Mouse (Mus musculus): ENCODE measurements at regions not wholly inside any gene's neighbourhood (a gene's known extent, or its start where the extent isn't known, plus 50 kb on each side); places are given as distances from the start of the nearest gene placed in this dataset.
A peak's percentile ranks its signal among the peaks of the same experiment; 100 is the strongest.

DNA sequence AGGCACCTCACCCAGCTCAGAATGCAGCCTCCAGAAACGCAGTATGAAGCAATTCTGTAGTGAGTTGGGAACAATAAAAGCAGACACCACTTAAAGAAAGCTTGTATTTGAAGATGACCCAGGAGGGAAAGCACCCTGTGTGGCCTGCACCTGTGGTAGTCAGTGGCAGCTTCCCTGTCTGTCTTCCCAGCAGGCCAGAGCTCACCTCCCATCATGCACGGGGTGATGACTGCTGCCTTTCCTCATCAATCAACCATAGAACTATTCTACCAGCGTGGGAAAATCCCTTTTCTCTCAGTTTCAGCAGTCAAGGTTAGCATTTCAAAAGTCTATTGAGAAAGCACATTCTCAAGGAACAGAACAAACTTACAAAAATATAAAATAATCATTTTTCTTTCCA lies 160.0 kb downstream of the Cog6 start:
- Histone ChIP-seq H3K27me3 (ENCODE audit: insufficient read depth, low read length) (0 out of 2 replicates have a peak, but pooled peaks cover 2% of the 10 kb centered on the region), H3K9me3 (ENCODE audit: low read length) (no peaks in the 10 kb centered on the region), H3K36me3 (ENCODE audit: insufficient read depth, low read length) (no peaks in the 10 kb centered on the region), H3K4me1 (replicated peaks; ENCODE audit: low read depth, low read length) (no peaks in the 10 kb centered on the region), H3K4me3 (replicated peaks; ENCODE audit: low read length) (no peak overlapping the region)
- TF ChIP-seq POU5F1 (IDR thresholded peaks at IDR 0.05; ENCODE audit: borderline replicate concordance, low read length), result no peak
- no peak for TF ChIP-seq CTCF (conservative IDR thresholded peaks at IDR 0.05; ENCODE audit: low read length)
- no peak for TF ChIP-seq NANOG (IDR thresholded peaks at IDR 0.05; ENCODE audit: borderline replicate concordance, low read length)

- TF ChIP-seq CTCF (conservative IDR thresholded peaks at IDR 0.05; ENCODE audit: low read length) (no peak), NANOG (IDR thresholded peaks at IDR 0.05; ENCODE audit: borderline replicate concordance, low read length) (no peak)
- no peak overlapping the region for H3K4me3 ChIP-seq (replicated peaks; ENCODE audit: low read length)
- no peaks in the 10 kb centered on the region for H3K36me3 ChIP-seq (ENCODE audit: insufficient read depth, low read length)
- no peaks in the 10 kb centered on the region for H3K4me1 ChIP-seq (replicated peaks; ENCODE audit: low read depth, low read length)
- no peaks in the 10 kb centered on the region for H3K9me3 ChIP-seq (ENCODE audit: low read length)
- H3K27me3 ChIP-seq (ENCODE audit: insufficient read depth, low read length), result no peaks in the 10 kb centered on the region
Measured at GRCm38 (mm10) chr3:52854560-52854959, 162.5 kb downstream of the Cog6 start.

- no peaks in the 10 kb centered on the region for H3K9me3 ChIP-seq (ENCODE audit: low read length)
- TF ChIP-seq CTCF (conservative IDR thresholded peaks at IDR 0.05; ENCODE audit: low read length), result no peak
- no peak for TF ChIP-seq POU5F1 (IDR thresholded peaks at IDR 0.05; ENCODE audit: borderline replicate concordance, low read length)
- no peak for TF ChIP-seq NANOG (IDR thresholded peaks at IDR 0.05; ENCODE audit: borderline replicate concordance, low read length)
- H3K4me3 ChIP-seq (replicated peaks; ENCODE audit: low read length), result no peak overlapping the region
- no peaks in the 10 kb centered on the region for H3K4me1 ChIP-seq (replicated peaks; ENCODE audit: low read depth, low read length)
- H3K36me3 ChIP-seq (ENCODE audit: insufficient read depth, low read length), result no peaks in the 10 kb centered on the region
- no peaks in the 10 kb centered on the region for H3K27me3 ChIP-seq (ENCODE audit: insufficient read depth, low read length)
Measured at GRCm38 (mm10) chr3:52853126-52853525, 163.9 kb downstream of the Cog6 start.

DNA sequence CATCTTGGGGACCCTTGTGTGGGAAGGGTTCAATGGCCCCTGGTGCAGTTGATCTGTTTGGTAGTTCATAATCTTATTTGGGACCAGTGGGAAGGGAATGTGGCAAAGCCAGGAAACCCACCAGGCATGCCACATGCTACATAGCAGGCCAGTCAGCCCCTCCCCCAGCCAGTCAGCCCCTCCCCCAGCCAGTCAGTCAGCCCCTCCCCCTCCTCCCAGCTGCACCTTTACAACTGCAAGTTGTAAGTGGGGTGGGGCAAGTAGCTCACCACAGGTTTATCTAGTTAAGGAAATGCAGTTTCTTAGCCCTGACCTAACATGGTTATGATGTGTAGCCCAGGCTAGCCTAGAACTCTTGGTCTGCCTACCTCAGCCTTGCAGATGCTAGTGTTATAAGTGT lies 171.9 kb downstream of the Cog6 start:
- H3K4me1 ChIP-seq (replicated peaks; ENCODE audit: low read depth, low read length), result peaks cover 23% of the 10 kb centered on the region
- no peak for TF ChIP-seq POU5F1 (IDR thresholded peaks at IDR 0.05; ENCODE audit: borderline replicate concordance, low read length)
- no peak for TF ChIP-seq NANOG (IDR thresholded peaks at IDR 0.05; ENCODE audit: borderline replicate concordance, low read length)
- TF ChIP-seq CTCF (conservative IDR thresholded peaks at IDR 0.05; ENCODE audit: low read length), result no peak
- peaks cover 4% of the 10 kb centered on the region for H3K27me3 ChIP-seq (ENCODE audit: insufficient read depth, low read length)
- no peaks in the 10 kb centered on the region for H3K9me3 ChIP-seq (ENCODE audit: low read length)
- H3K4me3 ChIP-seq (replicated peaks; ENCODE audit: low read length), result no peak overlapping the region
- H3K36me3 ChIP-seq (ENCODE audit: insufficient read depth, low read length), result no peaks in the 10 kb centered on the region

GRCm38 (mm10) chr3:52843998-52844397 lies 173.0 kb downstream of the Cog6 start:
- no peaks in the 10 kb centered on the region for H3K36me3 ChIP-seq (ENCODE audit: insufficient read depth, low read length)
- TF ChIP-seq POU5F1 (IDR thresholded peaks at IDR 0.05; ENCODE audit: borderline replicate concordance, low read length) (no peak), NANOG (IDR thresholded peaks at IDR 0.05; ENCODE audit: borderline replicate concordance, low read length) (no peak), CTCF (conservative IDR thresholded peaks at IDR 0.05; ENCODE audit: low read length) (peak; percentile 82)
- peaks cover 29% of the 10 kb centered on the region for H3K4me1 ChIP-seq (replicated peaks; ENCODE audit: low read depth, low read length)
- H3K9me3 ChIP-seq (ENCODE audit: low read length), result no peaks in the 10 kb centered on the region
- no peak overlapping the region for H3K4me3 ChIP-seq (replicated peaks; ENCODE audit: low read length)
- H3K27me3 ChIP-seq (ENCODE audit: insufficient read depth, low read length), result peaks cover 4% of the 10 kb centered on the region

DNA sequence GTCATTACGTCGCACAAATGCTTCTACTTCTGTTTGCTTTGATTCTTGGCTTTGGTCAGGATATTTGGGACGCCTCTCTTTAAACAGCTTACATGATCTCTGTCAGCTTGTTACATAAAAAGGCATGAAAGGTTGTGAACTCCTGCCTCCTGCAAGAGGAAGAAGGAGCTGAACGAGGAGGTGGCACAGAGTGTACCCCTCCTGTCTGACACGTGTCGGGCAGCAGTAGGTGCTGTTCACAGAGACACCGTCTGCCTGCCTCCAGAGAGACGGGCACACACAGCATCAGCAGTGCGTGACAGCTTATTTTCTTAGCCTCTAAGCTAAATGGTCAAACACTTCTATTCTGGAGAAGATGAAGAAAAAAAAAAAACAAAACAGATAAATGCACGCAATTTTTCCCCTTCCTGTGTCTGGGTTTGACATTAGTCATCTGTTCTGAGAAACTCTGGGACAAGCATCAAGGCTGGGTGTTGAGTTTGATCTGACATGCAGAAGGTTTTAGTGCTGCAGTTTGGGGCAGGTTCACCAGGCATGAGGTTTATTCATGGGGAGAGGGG lies 174.1 kb downstream of the Cog6 start:
- TF ChIP-seq POU5F1 (IDR thresholded peaks at IDR 0.05; ENCODE audit: borderline replicate concordance, low read length), result no peak
- TF ChIP-seq CTCF (conservative IDR thresholded peaks at IDR 0.05; ENCODE audit: low read length), result no peak

GRCm38 (mm10) chr3:52840160-52840953 lies 176.7 kb downstream of the Cog6 start:
- no peaks in the 10 kb centered on the region for H3K36me3 ChIP-seq (ENCODE audit: insufficient read depth, low read length)
- H3K9me3 ChIP-seq (ENCODE audit: low read length), result peaks cover 2% of the 10 kb centered on the region; the same call in 1 of the 2 replicates
- TF ChIP-seq POU5F1 (IDR thresholded peaks at IDR 0.05; ENCODE audit: borderline replicate concordance, low read length) (no peak), NANOG (IDR thresholded peaks at IDR 0.05; ENCODE audit: borderline replicate concordance, low read length) (no peak), CTCF (conservative IDR thresholded peaks at IDR 0.05; ENCODE audit: low read length) (no peak)
- peaks cover 4% of the 10 kb centered on the region for H3K27me3 ChIP-seq (ENCODE audit: insufficient read depth, low read length)
- H3K4me1 ChIP-seq (replicated peaks; ENCODE audit: low read depth, low read length), result peaks cover 28% of the 10 kb centered on the region
- no peak overlapping the region for H3K4me3 ChIP-seq (replicated peaks; ENCODE audit: low read length)

More for the DNA sequence above, 174.1 kb downstream of the Cog6 start:
- H3K4me1 ChIP-seq (replicated peaks; ENCODE audit: low read depth, low read length), result peaks cover 29% of the 10 kb centered on the region
- H3K36me3 ChIP-seq (ENCODE audit: insufficient read depth, low read length), result no peaks in the 10 kb centered on the region
- no peaks in the 10 kb centered on the region for H3K9me3 ChIP-seq (ENCODE audit: low read length)
- peaks cover 4% of the 10 kb centered on the region for H3K27me3 ChIP-seq (ENCODE audit: insufficient read depth, low read length)
- no peak overlapping the region for H3K4me3 ChIP-seq (replicated peaks; ENCODE audit: low read length)

GRCm38 (mm10) chr3:52838020-52838419 lies 179.0 kb downstream of the Cog6 start:
- Histone ChIP-seq H3K4me3 (replicated peaks; ENCODE audit: low read length) (no peak overlapping the region), H3K36me3 (ENCODE audit: insufficient read depth, low read length) (no peaks in the 10 kb centered on the region), H3K4me1 (replicated peaks; ENCODE audit: low read depth, low read length) (peaks cover 16% of the 10 kb centered on the region), H3K27me3 (ENCODE audit: insufficient read depth, low read length) (peaks cover 4% of the 10 kb centered on the region), H3K9me3 (ENCODE audit: low read length) (peaks cover 6% of the 10 kb centered on the region; the same call in 1 of the 2 replicates)
- TF ChIP-seq NANOG (IDR thresholded peaks at IDR 0.05; ENCODE audit: borderline replicate concordance, low read length) (no peak), POU5F1 (IDR thresholded peaks at IDR 0.05; ENCODE audit: borderline replicate concordance, low read length) (no peak), CTCF (conservative IDR thresholded peaks at IDR 0.05; ENCODE audit: low read length) (no peak)
